Mouse (Mus musculus): Measurements from ENCODE around the gene Ier2. TPM values are rescaled to one million over a fixed set of nuclear protein-coding genes. Genes with fewer than 3 reads are reported as not detected.

Gene Ier2
- polyA plus RNA-seq, 1 experiment from 2014 or later = 16.9 TPM

DNA sequence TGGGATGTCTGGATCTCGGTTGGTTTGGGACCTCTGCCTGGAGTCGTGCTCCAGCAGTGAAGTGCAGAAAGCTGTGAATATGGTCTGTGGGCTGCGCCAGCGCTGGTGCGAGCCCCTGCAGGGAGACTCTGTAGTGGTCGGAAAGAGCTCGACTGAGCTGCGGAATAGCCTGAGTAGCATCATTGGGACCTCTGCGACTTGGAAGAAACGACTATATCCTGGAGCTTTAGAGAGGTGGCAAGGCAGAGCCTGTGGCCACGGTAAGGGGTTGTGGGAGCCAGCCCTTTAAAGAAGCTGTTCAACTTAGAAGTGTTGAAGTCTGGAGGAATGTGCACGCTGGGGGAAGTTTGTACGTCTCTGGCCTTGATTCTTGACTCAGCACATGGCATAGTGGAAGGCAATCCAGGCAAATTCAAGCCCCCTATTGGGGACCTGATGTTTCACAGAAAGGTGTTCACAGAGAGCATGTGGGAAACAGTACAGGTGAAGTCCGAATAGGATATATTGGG is 2.8 kb upstream of the Ier2 start:
- WGBS = 2% methylated on average over 14 of the region's 14 CpGs
- H3K4me3 ChIP-seq = peak overlapping the region; percentile 65

GRCm38 (mm10) chr8:84664566-84665384 is 2.1 kb upstream of the Ier2 start:
- Histone ChIP-seq H3K27me3 (replicated peaks) (no peaks in the 10 kb centered on the region; the same call in 1 of the 2 replicates), H3K4me2 (peak overlapping the region; percentile 73), H3K36me3 (replicated peaks) (no peaks in the 10 kb centered on the region), H3K9me3 (no peaks in the 10 kb centered on the region), H3K4me3 (peak overlapping the region; percentile 65), H3K9ac (peak overlapping the region; percentile 67), H3K4me1 (peaks cover 52% of the 10 kb centered on the region), H3K27ac (peak overlapping the region; percentile 84)
- peak; percentile 74 for ATAC-seq (replicated peaks)
- under 1% methylated on average over 29 of the region's 29 CpGs for WGBS

More for the DNA sequence above, 2.8 kb upstream of the Ier2 start:
- peak overlapping the region; percentile 73 for H3K4me2 ChIP-seq
- H3K27ac ChIP-seq = peak overlapping the region; percentile 84
- peak overlapping the region; percentile 67 for H3K9ac ChIP-seq
- no peaks in the 10 kb centered on the region for H3K9me3 ChIP-seq
- peaks cover 45% of the 10 kb centered on the region for H3K4me1 ChIP-seq
- ATAC-seq (replicated peaks) = peak; percentile 13; the same call in 1 of the 2 replicates
- no peaks in the 10 kb centered on the region; the same call in 1 of the 2 replicates for H3K27me3 ChIP-seq (replicated peaks)
- no peaks in the 10 kb centered on the region for H3K36me3 ChIP-seq (replicated peaks)

DNA sequence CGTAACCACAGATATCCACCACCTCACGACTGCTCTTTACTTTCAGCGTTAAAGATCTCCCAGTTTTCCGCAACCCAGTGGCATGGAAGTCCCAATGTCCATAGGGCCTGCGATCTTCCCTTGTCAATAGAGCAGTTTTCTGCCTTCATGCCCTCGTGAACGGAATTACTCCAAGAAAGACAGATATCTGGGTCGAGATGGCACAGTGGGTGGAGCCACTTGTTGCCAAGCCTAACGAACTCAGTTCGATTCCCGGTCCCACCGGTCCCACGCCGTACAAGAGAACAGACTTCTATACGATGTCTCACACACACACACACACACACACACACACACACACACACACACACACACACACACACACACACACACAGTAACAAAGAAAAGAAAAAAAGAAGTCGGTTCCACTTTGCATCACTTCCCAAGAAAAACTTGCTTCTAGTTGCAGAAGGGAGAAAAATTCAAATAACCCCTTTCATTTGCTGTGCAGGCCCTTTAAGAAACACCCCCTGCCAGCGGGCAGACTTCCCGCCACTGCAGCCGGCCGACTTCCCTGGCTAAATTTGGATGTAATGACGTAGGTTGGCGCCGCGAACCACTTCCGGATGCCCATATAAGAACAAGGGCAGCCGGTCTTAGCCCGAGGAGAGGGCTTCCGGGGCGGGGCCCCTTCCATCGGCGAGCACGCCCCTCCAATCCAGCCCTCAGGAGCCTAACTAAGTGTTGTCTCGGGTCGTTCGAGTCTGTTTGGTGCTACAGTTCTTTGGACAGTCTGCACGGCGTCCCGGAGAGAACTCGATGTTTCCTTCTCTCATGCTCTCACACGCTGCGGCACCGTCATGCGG is 1.1 kb upstream of the Ier2 start:
- Histone ChIP-seq H3K9ac (peak overlapping the region; percentile 67), H3K27me3 (replicated peaks) (no peaks in the 10 kb centered on the region; the same call in 1 of the 2 replicates), H3K4me2 (peak overlapping the region; percentile 73), H3K36me3 (replicated peaks) (no peaks in the 10 kb centered on the region), H3K4me1 (peaks cover 55% of the 10 kb centered on the region), H3K4me3 (peak overlapping the region; percentile 65), H3K27ac (peak overlapping the region; percentile 84), H3K9me3 (no peaks in the 10 kb centered on the region)
- peak; percentile 81 for ATAC-seq (replicated peaks)
- WGBS = 3% methylated on average over 43 of the region's 43 CpGs

DNA sequence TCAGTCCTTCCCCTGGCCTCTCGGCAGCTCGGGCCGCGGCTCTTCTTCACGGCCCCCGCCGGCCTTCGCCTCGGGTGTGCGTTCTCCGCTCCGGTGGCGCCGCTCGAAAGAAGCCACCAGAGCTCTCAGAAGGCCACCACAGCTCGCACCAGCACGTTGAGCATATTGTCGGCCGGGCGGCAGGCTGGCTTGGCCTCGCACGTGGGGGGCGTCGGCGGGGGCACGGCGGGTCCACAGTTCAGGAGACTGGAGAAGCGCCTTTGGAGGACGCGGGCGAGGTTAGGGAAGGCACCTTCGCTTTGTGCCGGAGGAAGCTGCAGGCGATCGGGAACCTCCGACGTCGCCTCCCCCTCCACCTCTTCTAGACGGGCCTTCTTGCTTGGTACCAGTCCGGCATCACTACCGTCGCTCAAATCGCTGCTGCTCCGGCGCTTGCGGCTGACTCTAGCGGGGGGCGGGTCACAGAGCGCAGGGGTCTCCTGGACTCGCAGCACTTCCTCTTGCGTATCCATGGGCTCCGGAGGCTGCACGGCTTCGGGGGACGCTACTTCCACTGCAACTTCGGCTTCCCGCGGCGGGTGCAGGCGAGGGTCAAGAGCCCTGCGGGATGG is 586 bp downstream of the Ier2 start:
- H3K4me3 ChIP-seq = peak overlapping the region; percentile 65
- peak overlapping the region; percentile 73 for H3K27ac ChIP-seq
- H3K9me3 ChIP-seq = no peaks in the 10 kb centered on the region
- 0 out of 2 replicates have a peak, but pooled peaks have one; percentile 1 for ATAC-seq (replicated peaks)
- peak overlapping the region; percentile 45 for H3K9ac ChIP-seq
- no peaks in the 10 kb centered on the region for H3K36me3 ChIP-seq (replicated peaks)
- WGBS = under 1% methylated on average over 61 of the region's 61 CpGs
- peak overlapping the region; percentile 73 for H3K4me2 ChIP-seq
- no peaks in the 10 kb centered on the region; the same call in 1 of the 2 replicates for H3K27me3 ChIP-seq (replicated peaks)
- H3K4me1 ChIP-seq = peaks cover 55% of the 10 kb centered on the region

- Histone ChIP-seq H3K4me1 (peaks cover 57% of the 10 kb centered on the region), H3K27me3 (replicated peaks) (no peaks in the 10 kb centered on the region; the same call in 1 of the 2 replicates), H3K9me3 (no peaks in the 10 kb centered on the region), H3K36me3 (replicated peaks) (no peaks in the 10 kb centered on the region), H3K9ac (peak overlapping the region; percentile 45), H3K4me2 (peak overlapping the region; percentile 73), H3K27ac (peak overlapping the region; percentile 73), H3K4me3 (peak overlapping the region; percentile 65)
- WGBS = 2% methylated on average over 24 of the region's 24 CpGs
- ATAC-seq (replicated peaks) = no peak
These were observed 1.2 kb downstream of the Ier2 start for GRCm38 (mm10) chr8:84661458-84661871.

DNA sequence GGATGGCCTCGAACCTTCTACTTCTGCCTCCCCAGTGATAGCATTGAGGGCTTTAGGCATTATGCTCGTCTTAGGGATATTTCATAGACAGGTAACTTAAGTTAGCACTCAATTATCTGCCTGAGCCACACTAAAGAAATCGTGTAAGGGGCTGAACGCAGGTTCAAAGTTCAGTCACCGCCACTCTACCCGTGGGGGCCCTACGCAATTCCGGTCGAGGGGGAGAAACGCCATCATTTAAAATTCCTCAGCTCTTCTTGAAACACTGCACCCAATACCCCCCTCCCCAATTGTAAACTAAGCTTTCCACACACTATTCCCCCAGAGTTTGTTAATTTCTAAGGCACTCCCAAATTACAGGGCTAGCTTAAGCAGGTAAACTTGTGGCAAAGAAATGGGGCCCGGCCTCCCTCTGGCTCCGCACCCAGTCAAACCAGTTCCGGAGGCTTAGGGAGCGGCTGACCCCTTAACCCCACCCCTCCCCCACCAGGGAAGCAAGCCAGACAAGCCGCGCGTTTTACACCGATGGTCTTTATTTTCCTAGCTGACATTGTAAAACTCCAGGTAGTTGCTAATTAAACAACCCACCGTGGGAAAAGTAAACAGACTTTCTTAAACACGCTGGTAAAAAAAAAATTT is 1.7 kb downstream of the Ier2 start:
- Histone ChIP-seq H3K4me1 (peaks cover 57% of the 10 kb centered on the region), H3K36me3 (replicated peaks) (no peaks in the 10 kb centered on the region), H3K27me3 (replicated peaks) (no peaks in the 10 kb centered on the region; the same call in 1 of the 2 replicates), H3K9me3 (no peaks in the 10 kb centered on the region), H3K9ac (peak overlapping the region; percentile 45; the same call in 1 of the 2 replicates), H3K4me2 (peak overlapping the region; percentile 73), H3K27ac (no peak overlapping the region), H3K4me3 (peak overlapping the region; percentile 65)
- no peak for ATAC-seq (replicated peaks)
- 3% methylated on average over 20 of the region's 20 CpGs for WGBS

GRCm38 (mm10) chr8:84659936-84660818 is 2.5 kb downstream of the Ier2 start:
- H3K27ac ChIP-seq = peak overlapping the region; percentile 27; the same call in 1 of the 2 replicates
- no peak for ATAC-seq (replicated peaks)
- H3K27me3 ChIP-seq (replicated peaks) = no peaks in the 10 kb centered on the region; the same call in 1 of the 2 replicates
- peak overlapping the region; percentile 73 for H3K4me2 ChIP-seq
- no peaks in the 10 kb centered on the region for H3K9me3 ChIP-seq
- WGBS = 4% methylated on average over 33 of the region's 33 CpGs
- H3K9ac ChIP-seq = peak overlapping the region; percentile 20; the same call in 1 of the 2 replicates
- H3K4me3 ChIP-seq = peak overlapping the region; percentile 65
- peaks cover 56% of the 10 kb centered on the region for H3K4me1 ChIP-seq
- H3K36me3 ChIP-seq (replicated peaks) = no peaks in the 10 kb centered on the region

DNA sequence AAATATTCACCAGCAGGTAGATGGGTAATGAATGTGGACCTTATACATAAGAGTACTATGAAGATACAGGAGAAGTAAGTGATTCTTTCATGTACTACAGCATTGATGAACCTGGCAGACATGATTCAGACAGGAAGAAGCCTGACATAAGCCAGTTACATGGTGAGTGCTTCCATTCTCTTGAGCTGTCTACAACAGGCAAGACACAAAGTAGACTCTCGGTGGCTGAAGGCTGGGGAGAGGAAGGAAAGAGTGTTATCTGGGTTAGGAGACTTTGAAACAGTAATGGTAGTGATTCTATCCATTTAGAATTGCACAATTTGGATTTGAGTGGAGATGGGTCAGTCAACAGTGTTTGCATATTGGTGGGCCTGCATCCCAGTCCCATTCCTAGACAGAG is 3.7 kb downstream of the Ier2 start:
- Histone ChIP-seq H3K27me3 (replicated peaks) (no peaks in the 10 kb centered on the region; the same call in 1 of the 2 replicates), H3K9ac (no peak overlapping the region), H3K4me1 (peaks cover 56% of the 10 kb centered on the region), H3K27ac (no peak overlapping the region), H3K36me3 (replicated peaks) (no peaks in the 10 kb centered on the region), H3K4me3 (no peak overlapping the region), H3K4me2 (no peak overlapping the region), H3K9me3 (no peaks in the 10 kb centered on the region)
- no peak for ATAC-seq (replicated peaks)
- 33% methylated on average over 1 of the region's 1 CpGs for WGBS

DNA sequence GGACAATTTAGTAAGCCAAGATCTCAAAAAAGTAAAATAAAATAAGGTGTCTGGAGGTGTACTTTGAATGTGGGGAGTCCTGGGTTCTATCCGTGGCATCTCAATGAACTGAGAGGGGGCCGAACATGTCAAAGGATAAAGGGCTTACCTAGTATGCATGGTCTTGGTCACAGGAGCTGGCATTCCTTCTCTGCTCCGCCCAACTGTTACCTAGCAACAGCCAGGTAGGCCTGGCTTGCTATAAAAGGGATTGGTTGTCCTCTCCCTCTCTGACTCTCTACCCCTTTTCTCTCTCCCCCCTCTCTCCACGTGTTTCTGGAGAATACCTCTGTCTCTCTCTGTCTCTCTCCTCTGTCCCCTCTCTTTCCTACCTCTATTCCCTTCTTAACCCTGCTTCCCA is 5.0 kb downstream of the Ier2 start:
- H3K4me3 ChIP-seq = no peak overlapping the region
- H3K27me3 ChIP-seq (replicated peaks) = no peaks in the 10 kb centered on the region; the same call in 1 of the 2 replicates
- no peak overlapping the region for H3K4me2 ChIP-seq
- H3K36me3 ChIP-seq (replicated peaks) = no peaks in the 10 kb centered on the region
- H3K4me1 ChIP-seq = peaks cover 47% of the 10 kb centered on the region
- no peak for ATAC-seq (replicated peaks)
- no peaks in the 10 kb centered on the region for H3K9me3 ChIP-seq
- no peak overlapping the region for H3K9ac ChIP-seq
- H3K27ac ChIP-seq = no peak overlapping the region
- 41% methylated on average over 4 of the region's 4 CpGs for WGBS

DNA sequence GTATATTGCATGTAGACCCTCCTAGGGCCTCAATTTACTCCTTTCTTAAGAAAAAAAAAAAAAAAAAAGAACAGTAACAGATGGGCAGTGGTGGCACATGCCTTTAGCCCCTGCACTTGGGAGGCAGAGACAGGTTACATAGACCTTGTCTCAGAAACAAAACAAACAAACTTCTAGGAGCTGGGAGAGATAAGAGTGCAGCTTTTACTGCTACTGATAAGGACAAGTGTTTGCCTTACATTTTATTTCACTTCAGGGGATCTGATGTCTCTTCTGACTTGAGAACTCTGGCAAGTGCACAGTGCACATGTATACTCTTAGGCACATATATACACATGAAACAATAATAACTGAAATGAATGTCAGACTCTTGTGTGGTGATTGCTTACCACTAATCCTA is 5.4 kb downstream of the Ier2 start:
- H3K9ac ChIP-seq = no peak overlapping the region
- H3K9me3 ChIP-seq = no peaks in the 10 kb centered on the region
- no peaks in the 10 kb centered on the region; the same call in 1 of the 2 replicates for H3K27me3 ChIP-seq (replicated peaks)
- no peaks in the 10 kb centered on the region for H3K36me3 ChIP-seq (replicated peaks)
- H3K4me3 ChIP-seq = no peak overlapping the region
- H3K4me1 ChIP-seq = peaks cover 43% of the 10 kb centered on the region
- H3K27ac ChIP-seq = 0 out of 2 replicates have a peak overlapping the region, but pooled peaks have one; percentile 64
- ATAC-seq (replicated peaks) = no peak
- H3K4me2 ChIP-seq = 0 out of 2 replicates have a peak overlapping the region, but pooled peaks have one; percentile 42
